Mouse (Mus musculus): Measurements from ENCODE around the gene Nod2.

Gene Nod2

DNA sequence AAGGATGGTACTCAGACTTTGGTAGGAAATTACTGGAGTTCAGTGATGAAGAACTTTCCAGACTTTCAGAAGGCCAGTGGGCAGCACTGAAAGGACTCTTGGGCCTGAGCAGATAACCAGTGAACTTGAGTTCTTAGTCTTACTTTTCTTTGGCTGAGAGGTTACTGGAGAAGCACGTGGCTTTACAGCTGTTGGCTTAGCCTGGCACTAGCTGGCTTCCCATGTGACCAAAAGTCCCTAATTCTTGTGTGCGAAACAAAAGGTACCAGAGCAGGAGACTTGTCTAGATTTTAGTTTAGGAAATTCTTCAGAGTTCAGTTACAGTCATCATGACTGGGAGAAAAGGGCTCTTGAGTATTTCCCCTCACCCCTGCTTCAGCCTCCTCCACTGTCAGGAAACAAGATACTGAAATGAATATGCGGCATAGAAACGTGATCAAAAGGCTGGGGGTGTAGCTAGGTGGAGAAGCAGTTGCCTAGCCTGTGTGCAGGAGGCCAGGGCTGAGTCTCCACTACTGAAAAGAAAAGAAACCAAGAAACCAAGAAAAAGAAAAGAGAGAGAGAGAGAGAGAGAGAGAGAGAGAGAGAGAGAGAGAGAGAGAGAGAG lies 44.3 kb downstream of the Nod2 start:
- TF ChIP-seq CTCF (conservative IDR thresholded peaks at IDR 0.05; ENCODE audit: low read length): no peak
- TF ChIP-seq POU5F1 (IDR thresholded peaks at IDR 0.05; ENCODE audit: borderline replicate concordance, low read length): no peak
- no peak for TF ChIP-seq NANOG (IDR thresholded peaks at IDR 0.05; ENCODE audit: borderline replicate concordance, low read length)
- Histone ChIP-seq H3K36me3 (ENCODE audit: insufficient read depth, low read length) (no peaks in the 10 kb centered on the region), H3K4me3 (replicated peaks; ENCODE audit: low read length) (no peak overlapping the region), H3K27me3 (ENCODE audit: insufficient read depth, low read length) (peaks cover 19% of the 10 kb centered on the region), H3K4me1 (replicated peaks; ENCODE audit: low read depth, low read length) (peaks cover 8% of the 10 kb centered on the region), H3K9me3 (ENCODE audit: low read length) (no peaks in the 10 kb centered on the region)

DNA sequence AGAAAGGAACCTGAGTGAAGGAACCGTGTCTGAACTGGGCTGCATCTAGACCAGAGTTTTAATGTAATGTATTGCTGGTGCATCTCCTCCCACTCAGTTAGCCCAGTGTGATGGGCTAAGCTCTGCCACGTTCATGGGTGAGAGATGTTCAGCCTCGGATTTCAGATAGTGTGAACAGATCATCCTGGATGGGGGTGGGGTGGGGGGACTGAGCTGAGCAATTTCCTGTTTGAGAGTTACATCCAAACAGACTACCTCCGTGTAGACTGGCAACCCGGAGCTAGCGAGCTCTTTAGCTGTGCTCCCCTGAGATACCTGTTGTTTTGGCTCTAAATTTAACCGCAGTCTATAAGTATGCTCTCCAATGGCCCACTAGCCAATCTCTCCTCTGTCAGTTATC lies 44.8 kb downstream of the Nod2 start:
- Histone ChIP-seq H3K9me3 (ENCODE audit: low read length) (no peaks in the 10 kb centered on the region), H3K27me3 (ENCODE audit: insufficient read depth, low read length) (peaks cover 14% of the 10 kb centered on the region), H3K4me3 (replicated peaks; ENCODE audit: low read length) (no peak overlapping the region), H3K4me1 (replicated peaks; ENCODE audit: low read depth, low read length) (peaks cover 8% of the 10 kb centered on the region), H3K36me3 (ENCODE audit: insufficient read depth, low read length) (no peaks in the 10 kb centered on the region)
- no peak for TF ChIP-seq NANOG (IDR thresholded peaks at IDR 0.05; ENCODE audit: borderline replicate concordance, low read length)
- TF ChIP-seq POU5F1 (IDR thresholded peaks at IDR 0.05; ENCODE audit: borderline replicate concordance, low read length): no peak
- TF ChIP-seq CTCF (conservative IDR thresholded peaks at IDR 0.05; ENCODE audit: low read length): no peak

DNA sequence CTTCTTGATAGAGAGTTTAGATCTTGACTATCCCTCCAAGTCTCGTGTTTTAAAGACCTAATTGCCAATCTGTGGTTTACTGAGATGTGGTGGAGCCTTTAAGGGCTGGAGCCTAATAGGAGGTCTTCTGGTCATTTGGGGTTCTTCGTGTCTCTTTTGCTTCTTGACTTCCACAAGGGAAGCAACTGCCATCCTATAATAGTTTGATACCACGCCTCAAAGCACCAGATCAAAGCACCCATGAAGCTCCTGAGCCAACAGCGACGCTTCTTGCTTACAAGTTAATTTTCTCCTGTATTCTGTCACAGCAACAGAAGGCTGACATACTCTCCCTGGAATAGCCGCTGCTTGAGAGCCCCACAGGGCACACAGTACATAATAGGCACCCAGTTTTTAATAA lies 45.8 kb downstream of the Nod2 start:
- Histone ChIP-seq H3K36me3 (ENCODE audit: insufficient read depth, low read length) (no peaks in the 10 kb centered on the region), H3K4me3 (replicated peaks; ENCODE audit: low read length) (no peak overlapping the region), H3K27me3 (ENCODE audit: insufficient read depth, low read length) (peaks cover 13% of the 10 kb centered on the region; the same call in 1 of the 2 replicates), H3K9me3 (ENCODE audit: low read length) (no peaks in the 10 kb centered on the region), H3K4me1 (replicated peaks; ENCODE audit: low read depth, low read length) (peaks cover 14% of the 10 kb centered on the region)
- TF ChIP-seq NANOG (IDR thresholded peaks at IDR 0.05; ENCODE audit: borderline replicate concordance, low read length) (no peak), CTCF (conservative IDR thresholded peaks at IDR 0.05; ENCODE audit: low read length) (no peak), POU5F1 (IDR thresholded peaks at IDR 0.05; ENCODE audit: borderline replicate concordance, low read length) (no peak)

- no peaks in the 10 kb centered on the region for H3K9me3 ChIP-seq (ENCODE audit: low read length)
- H3K4me3 ChIP-seq (replicated peaks; ENCODE audit: low read length): no peak overlapping the region
- peaks cover 19% of the 10 kb centered on the region for H3K4me1 ChIP-seq (replicated peaks; ENCODE audit: low read depth, low read length)
- TF ChIP-seq CTCF (conservative IDR thresholded peaks at IDR 0.05; ENCODE audit: low read length): no peak
- no peak for TF ChIP-seq NANOG (IDR thresholded peaks at IDR 0.05; ENCODE audit: borderline replicate concordance, low read length)
- no peak for TF ChIP-seq POU5F1 (IDR thresholded peaks at IDR 0.05; ENCODE audit: borderline replicate concordance, low read length)
- peaks cover 13% of the 10 kb centered on the region; the same call in 1 of the 2 replicates for H3K27me3 ChIP-seq (ENCODE audit: insufficient read depth, low read length)
- no peaks in the 10 kb centered on the region for H3K36me3 ChIP-seq (ENCODE audit: insufficient read depth, low read length)
These were observed 46.3 kb downstream of the Nod2 start for GRCm38 (mm10) chr8:88693376-88693775.

GRCm38 (mm10) chr8:88694291-88694690 lies 47.2 kb downstream of the Nod2 start:
- Histone ChIP-seq H3K36me3 (ENCODE audit: insufficient read depth, low read length) (no peaks in the 10 kb centered on the region), H3K4me3 (replicated peaks; ENCODE audit: low read length) (no peak overlapping the region), H3K4me1 (replicated peaks; ENCODE audit: low read depth, low read length) (peaks cover 20% of the 10 kb centered on the region), H3K9me3 (ENCODE audit: low read length) (no peaks in the 10 kb centered on the region), H3K27me3 (ENCODE audit: insufficient read depth, low read length) (peaks cover 13% of the 10 kb centered on the region; the same call in 1 of the 2 replicates)
- no peak for TF ChIP-seq NANOG (IDR thresholded peaks at IDR 0.05; ENCODE audit: borderline replicate concordance, low read length)
- no peak for TF ChIP-seq POU5F1 (IDR thresholded peaks at IDR 0.05; ENCODE audit: borderline replicate concordance, low read length)
- no peak for TF ChIP-seq CTCF (conservative IDR thresholded peaks at IDR 0.05; ENCODE audit: low read length)

DNA sequence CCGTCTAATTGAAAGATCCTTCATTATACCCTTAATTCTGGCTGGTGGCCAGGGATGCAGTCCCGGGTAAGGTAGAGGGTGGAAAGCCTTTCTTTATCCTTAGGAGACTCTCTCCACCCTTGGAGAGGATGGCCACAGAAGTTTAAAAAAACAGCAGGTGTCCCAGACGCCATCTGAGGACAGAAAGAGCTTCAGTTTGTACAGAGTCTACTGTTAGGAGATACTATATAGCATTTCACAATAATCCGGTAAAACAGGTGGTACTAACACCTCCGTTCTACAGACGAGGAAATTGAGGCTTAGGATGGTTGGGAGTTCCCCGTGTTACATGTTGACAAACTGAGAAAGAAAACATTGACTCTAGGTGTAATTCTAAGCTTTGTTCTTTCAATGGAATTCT lies 49.1 kb downstream of the Nod2 start:
- H3K4me3 ChIP-seq (replicated peaks; ENCODE audit: low read length): peak overlapping the region; percentile 94
- TF ChIP-seq CTCF (conservative IDR thresholded peaks at IDR 0.05; ENCODE audit: low read length) (no peak), NANOG (IDR thresholded peaks at IDR 0.05; ENCODE audit: borderline replicate concordance, low read length) (no peak), POU5F1 (IDR thresholded peaks at IDR 0.05; ENCODE audit: borderline replicate concordance, low read length) (no peak)

GRCm38 (mm10) chr8:88696721-88697641 lies 49.9 kb downstream of the Nod2 start, which contains the start of gene Cyld:
Gene Cyld, plus strand, starts transcription at chr8:88697028.
- TF ChIP-seq POU5F1 (IDR thresholded peaks at IDR 0.05; ENCODE audit: borderline replicate concordance, low read length): no peak
- H3K9me3 ChIP-seq (ENCODE audit: low read length): no peaks in the 10 kb centered on the region
- H3K4me1 ChIP-seq (replicated peaks; ENCODE audit: low read depth, low read length): peaks cover 20% of the 10 kb centered on the region
- peaks cover 8% of the 10 kb centered on the region; the same call in 1 of the 2 replicates for H3K27me3 ChIP-seq (ENCODE audit: insufficient read depth, low read length)
- peak within 1 kb of the TSS; percentile 94 for H3K4me3 ChIP-seq (replicated peaks; ENCODE audit: low read length)
- no peaks in the 10 kb centered on the region for H3K36me3 ChIP-seq (ENCODE audit: insufficient read depth, low read length)

More for the DNA sequence above, 49.1 kb downstream of the Nod2 start:
- Histone ChIP-seq H3K4me1 (replicated peaks; ENCODE audit: low read depth, low read length) (peaks cover 20% of the 10 kb centered on the region), H3K9me3 (ENCODE audit: low read length) (no peaks in the 10 kb centered on the region), H3K27me3 (ENCODE audit: insufficient read depth, low read length) (peaks cover 8% of the 10 kb centered on the region; the same call in 1 of the 2 replicates), H3K36me3 (ENCODE audit: insufficient read depth, low read length) (no peaks in the 10 kb centered on the region)

DNA sequence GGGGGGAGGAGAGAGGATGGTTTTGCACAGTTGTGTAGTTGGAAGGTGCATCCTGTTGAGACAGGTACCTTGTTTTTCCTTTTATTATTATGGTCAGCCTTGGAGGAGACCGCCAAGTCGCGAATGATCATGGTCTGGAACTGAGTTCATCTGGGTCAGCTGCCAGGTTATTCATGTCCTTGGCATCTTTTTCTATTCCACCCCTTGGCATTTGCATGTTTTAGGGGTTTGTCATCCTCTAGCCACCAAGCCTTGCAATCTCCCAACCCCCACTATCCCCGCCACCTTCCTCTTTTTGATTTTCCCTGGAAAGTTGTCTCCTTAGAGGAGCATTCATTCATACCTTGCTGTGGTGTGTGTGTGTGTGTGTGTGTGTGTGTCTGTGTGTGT lies 50.5 kb downstream of the Nod2 start:
- Histone ChIP-seq H3K4me1 (replicated peaks; ENCODE audit: low read depth, low read length) (peaks cover 20% of the 10 kb centered on the region), H3K9me3 (ENCODE audit: low read length) (no peaks in the 10 kb centered on the region), H3K36me3 (ENCODE audit: insufficient read depth, low read length) (no peaks in the 10 kb centered on the region), H3K27me3 (ENCODE audit: insufficient read depth, low read length) (peaks cover 7% of the 10 kb centered on the region; the same call in 1 of the 2 replicates), H3K4me3 (replicated peaks; ENCODE audit: low read length) (peak overlapping the region; percentile 94)
- TF ChIP-seq POU5F1 (IDR thresholded peaks at IDR 0.05; ENCODE audit: borderline replicate concordance, low read length): no peak
- no peak for TF ChIP-seq CTCF (conservative IDR thresholded peaks at IDR 0.05; ENCODE audit: low read length)
- no peak for TF ChIP-seq NANOG (IDR thresholded peaks at IDR 0.05; ENCODE audit: borderline replicate concordance, low read length)

All from E14TG2a.4 (cell line).